Mouse (Mus musculus): ENCODE results near the gene Xlr4c.
A peak's percentile ranks its signal among the peaks of the same experiment; 100 is the strongest.
"Not testable (repeated sequence)": the region's sequence is repeated elsewhere in the genome, so short reads cannot be mapped to it uniquely, and the experiment has no call there.

Xlr4c gene

GRCm38 (mm10) chrX:73242821-73243325 is at the start of gene Xlr4c:
Xlr4c (minus strand) TSS chrX:73243130.
- not testable (repeated sequence) for ATAC-seq (ENCODE audit: low TSS enrichment)

GRCm38 (mm10) chrX:73265270-73265669 is 22.3 kb upstream of the Xlr4c start, which contains the start of gene Xlr3c:
Xlr3c (minus strand) TSS chrX:73265390.
- ATAC-seq (ENCODE audit: low TSS enrichment), result not testable (repeated sequence)

- ATAC-seq (ENCODE audit: low TSS enrichment), result peak; percentile 79
Observed at GRCm38 (mm10) chrX:73262428-73262827, 19.5 kb upstream of the Xlr4c start.

- ATAC-seq (ENCODE audit: low TSS enrichment), result no peak
Observed at GRCm38 (mm10) chrX:73229288-73229687, 13.6 kb downstream of the Xlr4c start.

- ATAC-seq (ENCODE audit: low TSS enrichment), result peak; percentile 53
Observed at GRCm38 (mm10) chrX:73228606-73229214, 14.2 kb downstream of the Xlr4c start.

GRCm38 (mm10) chrX:73227914-73228605 is 14.9 kb downstream of the Xlr4c start, which contains the start of gene F8a:
F8a (plus strand) TSS chrX:73228291.
- peak; percentile 95 for ATAC-seq (ENCODE audit: low TSS enrichment)

- ATAC-seq (ENCODE audit: low TSS enrichment), result no peak
Observed at GRCm38 (mm10) chrX:73225365-73225764, 17.6 kb downstream of the Xlr4c start.

GRCm38 (mm10) chrX:73213819-73214564 is 28.9 kb downstream of the Xlr4c start, which contains the start of gene Xlr4b:
Xlr4b (plus strand) TSS chrX:73214333.
- not testable (repeated sequence) for ATAC-seq (ENCODE audit: low TSS enrichment)

- ATAC-seq (ENCODE audit: low TSS enrichment), result not testable (repeated sequence)
Observed at GRCm38 (mm10) chrX:73191934-73192333, 51.0 kb downstream of the Xlr4c start, which contains the start of gene Xlr3b. Xlr3b (plus strand) TSS chrX:73192207.
